Mouse (Mus musculus) lung, postnatal 25 days (tissue): ENCODE data around the gene Tmem185b.
A peak's percentile ranks its signal among the peaks of the same experiment; 100 is the strongest.

ENCODE experiments used
- DNase-seq: peaks from one replicate; pipeline ENCODE4 v3.0.0; 2022; ENCODE audit warnings: low spot score

Gene Tmem185b

DNA sequence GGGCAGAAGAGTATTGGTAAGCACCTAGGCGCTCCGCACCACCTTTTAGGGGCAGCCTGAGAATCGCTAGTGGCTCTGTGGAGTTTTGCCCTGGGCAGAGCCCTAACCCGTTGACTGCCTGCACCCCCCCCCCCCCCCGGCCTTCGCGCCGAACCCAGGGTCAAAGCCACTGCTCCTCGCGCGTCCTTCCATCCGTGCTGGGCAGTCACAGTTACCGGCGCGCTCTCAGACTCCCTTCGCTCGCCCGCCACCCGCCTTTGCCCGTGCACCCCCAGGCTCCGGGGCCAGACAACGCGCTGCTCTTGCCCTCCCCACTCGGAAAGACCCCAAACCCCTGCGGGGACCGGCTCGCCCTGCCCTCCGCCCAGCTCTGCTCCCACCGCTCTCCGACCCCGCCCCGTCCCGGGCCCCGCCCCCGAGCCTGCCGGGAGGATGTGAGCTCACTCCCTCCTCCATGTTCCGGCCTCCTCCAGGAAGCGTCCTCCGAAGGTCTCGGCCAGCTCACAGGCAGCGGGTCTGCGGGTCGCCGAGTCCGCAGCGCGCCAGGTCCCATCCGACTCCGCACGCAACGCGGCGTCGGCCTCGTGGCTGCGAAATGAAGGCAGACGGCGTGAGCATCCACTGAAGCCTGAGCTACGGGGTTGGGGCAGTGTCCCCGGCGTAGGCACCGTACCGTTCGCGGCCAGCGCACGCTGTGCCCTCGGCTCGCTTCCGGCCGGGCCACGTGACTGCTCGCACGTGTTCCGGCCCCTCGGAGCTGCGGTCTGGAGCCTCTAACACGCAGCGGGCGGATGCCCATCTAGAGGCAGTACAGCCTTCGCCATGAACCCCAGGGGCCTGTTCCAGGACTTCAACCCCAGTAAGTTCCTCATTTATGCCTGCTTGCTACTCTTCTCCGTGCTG lies at the start of gene Tmem185b:
Gene Tmem185b, plus strand, starts transcription at position 472 of the 903 bp plus-strand sequence.
- DNase-seq = peak; percentile 92

DNA sequence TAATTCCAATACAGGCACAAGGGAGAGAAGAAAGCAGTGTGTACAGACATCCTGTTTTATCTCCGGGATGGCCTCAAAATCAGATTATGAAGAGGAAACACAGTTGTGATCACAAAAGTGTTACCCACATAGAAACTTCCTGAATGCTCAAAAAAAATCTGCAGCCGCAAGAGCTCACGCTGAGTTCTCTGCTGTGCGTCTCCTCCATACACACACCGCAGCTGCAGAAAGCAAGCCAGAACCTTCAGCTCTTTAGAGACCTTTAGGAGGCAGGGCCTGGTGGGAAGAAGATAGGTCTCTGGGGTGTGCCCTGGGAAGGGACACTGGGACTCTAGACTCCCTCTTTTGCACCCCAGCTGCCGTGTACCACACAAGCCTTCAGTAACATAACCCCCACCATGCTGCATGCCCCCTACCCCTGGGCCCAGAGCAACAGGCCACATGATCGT lies 49.0 kb upstream of the Tmem185b start:
- no peak for DNase-seq

GRCm38 (mm10) chr1:119479641-119480040 lies 46.3 kb upstream of the Tmem185b start:
- DNase-seq = no peak

DNA sequence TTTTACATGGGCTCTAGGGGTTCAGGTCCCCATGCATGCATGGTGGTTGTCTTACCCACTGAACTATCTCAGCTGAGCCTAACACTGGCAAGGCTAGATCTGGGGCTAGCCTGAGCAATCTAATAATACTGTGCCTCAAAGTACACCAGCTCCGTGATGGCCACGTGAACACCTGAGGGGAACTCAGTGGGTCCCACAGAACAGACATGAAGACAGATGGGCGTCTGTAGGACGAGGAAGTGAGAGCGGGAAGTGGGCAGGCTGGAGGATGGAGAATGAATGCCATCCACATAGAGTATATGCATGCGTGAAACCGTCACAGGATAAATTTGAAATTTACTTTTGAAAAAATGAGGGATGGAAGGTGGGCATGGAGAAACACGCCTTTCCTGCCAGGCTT lies 45.3 kb upstream of the Tmem185b start:
- DNase-seq = no peak

DNA sequence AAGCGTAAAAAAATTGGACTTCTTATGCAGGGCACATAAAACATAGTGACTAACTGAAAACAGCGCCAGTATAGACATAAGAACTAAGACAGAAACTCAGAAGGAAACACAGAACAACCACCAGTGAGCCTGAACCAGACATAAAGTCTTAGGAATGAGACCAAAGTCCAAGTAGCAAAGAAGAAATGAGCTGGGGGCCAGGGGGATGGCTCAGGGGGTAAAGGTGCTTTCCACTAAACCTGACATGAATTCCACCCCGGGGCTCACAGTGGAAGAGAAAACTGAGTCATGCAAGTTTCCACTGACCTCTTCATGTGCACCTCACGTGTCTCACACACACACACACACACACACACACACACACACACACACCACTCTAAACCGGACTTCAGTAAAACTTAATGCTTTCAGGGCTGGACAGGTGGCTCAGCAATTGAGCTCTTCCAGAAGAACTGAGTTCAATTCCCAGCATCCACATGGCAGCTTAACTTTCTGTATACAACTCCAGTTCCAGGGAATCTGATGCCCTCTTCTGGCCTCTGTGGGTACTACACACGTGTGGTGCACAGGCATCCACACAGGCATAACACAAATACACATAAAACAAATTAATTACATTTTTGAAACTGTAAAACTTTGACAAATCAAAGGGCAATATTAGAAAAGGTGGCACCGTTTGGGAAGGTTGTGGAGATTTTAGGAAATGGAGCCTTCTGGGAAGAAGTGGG lies 44.6 kb upstream of the Tmem185b start:
- no peak for DNase-seq

DNA sequence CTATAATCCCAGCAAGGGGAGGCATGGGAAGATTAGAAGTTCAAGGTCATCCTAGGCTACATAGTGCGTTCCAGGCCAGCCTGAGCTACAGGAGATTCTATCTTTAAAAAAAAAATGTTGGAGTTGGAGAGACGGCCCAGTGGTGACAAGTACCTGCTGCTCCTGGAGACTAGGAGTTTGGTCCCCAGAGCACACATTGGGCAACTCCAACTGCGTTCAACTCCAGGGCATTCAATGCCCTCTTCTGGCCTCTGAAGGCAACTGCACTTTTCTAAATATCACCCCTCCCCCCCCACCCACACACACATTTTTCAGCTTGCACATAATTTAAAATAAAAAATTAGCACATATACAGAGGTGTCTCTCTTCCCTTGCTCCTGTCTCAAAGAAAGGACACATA lies 43.1 kb upstream of the Tmem185b start:
- no peak for DNase-seq

DNA sequence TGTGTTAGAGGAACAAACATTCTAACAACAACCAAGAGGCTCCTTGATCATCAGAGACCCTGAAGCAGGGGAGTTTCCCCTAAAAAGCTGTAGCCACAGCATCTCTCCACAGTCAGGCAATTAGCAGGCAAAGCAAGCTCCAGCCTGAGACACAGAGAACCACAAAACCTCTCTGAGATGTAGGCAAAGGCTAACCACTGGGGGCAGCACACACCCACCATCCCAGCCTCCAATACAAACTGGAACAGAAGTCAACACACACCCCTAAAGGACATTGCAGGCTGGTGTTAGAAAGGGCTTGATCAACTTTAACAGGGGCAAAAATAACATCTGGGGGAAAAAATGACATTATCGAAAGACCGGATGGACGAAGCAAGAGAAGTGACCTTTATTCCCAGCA lies 41.5 kb upstream of the Tmem185b start:
- DNase-seq = no peak

- DNase-seq = no peak
These were observed 40.1 kb upstream of the Tmem185b start for GRCm38 (mm10) chr1:119485825-119486224.

GRCm38 (mm10) chr1:119487917-119488590 lies 37.9 kb upstream of the Tmem185b start:
- no peak for DNase-seq

DNA sequence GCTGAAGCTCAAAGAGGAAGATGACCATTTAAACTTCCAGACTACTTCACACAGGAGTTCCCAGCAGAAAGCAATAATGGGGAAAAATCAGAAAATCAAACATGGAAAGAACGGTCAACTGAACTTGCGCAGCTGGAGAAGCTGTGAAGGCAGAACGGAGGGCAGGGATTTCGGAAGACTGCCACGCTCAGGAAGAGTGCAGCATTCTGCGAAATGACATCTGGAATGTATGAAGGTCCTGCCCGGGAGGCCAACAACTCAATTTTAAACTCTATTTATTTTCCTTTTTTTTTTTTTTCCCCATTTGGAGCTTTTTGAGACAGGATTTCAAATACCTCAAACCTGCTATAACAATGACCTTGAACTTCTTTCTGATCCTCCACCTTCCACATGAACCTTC lies 35.2 kb upstream of the Tmem185b start:
- DNase-seq = no peak

DNA sequence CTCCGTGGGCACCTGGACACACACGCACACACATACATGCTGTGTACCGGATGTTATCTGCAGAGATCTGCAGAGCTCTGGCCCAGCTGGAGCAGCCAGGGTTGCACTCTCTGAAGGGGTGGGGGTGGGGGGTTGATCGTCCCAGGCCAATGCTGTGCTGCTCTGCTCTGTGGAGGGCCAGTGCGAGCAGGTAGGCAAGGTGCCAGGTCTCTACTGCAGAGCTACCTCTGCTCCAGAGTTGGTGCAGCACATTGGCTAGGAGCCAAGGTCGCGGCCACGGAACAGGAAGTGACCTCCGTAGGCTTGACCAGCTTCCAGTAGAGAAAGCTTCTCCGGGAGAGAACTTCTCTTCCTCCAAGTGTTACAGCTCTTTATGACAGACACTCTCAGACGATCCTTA lies 33.9 kb upstream of the Tmem185b start:
- DNase-seq = peak; percentile 80

DNA sequence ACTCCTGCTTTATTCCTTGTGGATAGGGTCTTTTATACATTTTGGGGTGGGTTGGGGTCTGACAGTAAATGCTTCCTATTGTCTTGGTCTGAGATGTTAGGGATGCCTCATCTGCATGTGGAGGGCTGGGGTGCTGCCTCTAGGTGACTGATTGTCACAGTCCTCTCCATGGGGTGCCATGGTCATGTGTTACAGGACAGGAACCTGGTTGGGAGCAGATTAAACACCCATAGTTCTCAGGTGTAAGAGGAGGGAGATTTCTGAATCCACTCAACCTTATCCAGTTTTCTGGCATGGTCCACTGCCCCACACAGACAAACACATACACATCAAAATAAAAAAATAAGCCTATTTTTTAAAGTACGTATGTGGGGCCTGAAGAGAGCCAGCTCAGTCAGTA lies 33.5 kb upstream of the Tmem185b start:
- no peak for DNase-seq

DNA sequence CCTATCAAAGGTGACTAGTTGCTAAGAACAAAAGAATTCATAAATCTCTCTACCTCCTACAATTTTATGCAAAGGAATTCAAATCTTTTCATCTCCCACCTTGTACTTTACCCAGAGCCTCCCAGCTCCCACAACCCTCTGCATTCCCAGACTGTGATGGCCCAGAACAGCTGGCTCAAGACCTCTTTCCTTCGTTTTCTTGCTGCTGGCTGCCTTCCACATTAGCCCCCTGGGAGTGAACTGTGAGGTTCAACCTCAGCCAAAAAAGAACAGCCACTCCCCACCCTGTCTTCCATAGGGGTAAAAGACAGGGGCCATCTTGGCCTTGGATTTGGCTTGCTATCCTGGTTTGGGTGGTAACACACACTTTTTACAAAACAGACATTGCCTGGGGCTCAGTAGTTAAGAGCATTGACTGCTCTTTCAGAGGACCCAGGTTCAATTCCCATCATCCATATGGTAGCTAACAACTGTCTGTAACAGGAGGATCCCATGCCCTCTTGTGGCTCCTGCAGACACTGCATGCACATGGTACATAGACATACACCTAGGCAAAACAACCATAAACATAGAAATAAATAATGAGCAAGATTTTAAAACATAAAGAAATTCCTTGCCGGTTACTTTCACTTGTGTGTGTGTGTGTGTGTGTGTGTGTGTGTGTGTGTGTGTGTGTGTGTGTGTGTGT lies 31.8 kb upstream of the Tmem185b start:
- DNase-seq = no peak

DNA sequence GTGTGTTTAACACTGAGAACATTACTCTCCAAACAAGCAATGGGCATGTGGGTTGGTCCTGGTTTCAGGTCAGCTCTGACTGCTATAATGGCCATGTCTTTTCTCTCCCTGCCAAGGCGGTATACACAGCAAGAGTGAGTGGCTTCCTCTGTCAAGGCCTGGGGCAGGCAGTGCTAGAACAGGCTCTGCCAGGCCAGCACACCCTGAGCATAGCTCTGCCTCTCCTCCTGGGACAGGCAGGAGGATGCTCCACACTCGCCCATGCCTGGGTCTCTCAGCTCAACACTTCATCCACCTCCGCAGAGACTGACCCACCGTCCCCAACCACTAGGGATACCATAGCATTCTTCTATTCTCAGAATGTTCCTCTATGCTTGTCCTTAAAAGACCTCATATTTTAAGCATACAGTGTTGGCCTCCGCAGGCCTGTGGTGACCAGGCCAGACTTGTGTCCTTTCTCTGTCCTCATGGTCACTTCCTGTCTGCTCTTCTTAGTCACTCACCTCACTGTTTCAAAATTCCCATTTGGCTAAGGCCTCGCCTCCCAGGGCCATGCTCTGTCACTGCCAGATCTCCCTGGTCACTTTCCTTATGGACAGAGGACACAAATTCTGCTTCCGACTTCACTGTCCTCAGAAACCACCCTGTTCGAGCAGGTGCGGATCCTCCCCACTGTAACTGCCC lies 31.1 kb upstream of the Tmem185b start:
- peak; percentile 26 for DNase-seq

GRCm38 (mm10) chr1:119495396-119495775 lies 30.6 kb upstream of the Tmem185b start:
- no peak for DNase-seq

DNA sequence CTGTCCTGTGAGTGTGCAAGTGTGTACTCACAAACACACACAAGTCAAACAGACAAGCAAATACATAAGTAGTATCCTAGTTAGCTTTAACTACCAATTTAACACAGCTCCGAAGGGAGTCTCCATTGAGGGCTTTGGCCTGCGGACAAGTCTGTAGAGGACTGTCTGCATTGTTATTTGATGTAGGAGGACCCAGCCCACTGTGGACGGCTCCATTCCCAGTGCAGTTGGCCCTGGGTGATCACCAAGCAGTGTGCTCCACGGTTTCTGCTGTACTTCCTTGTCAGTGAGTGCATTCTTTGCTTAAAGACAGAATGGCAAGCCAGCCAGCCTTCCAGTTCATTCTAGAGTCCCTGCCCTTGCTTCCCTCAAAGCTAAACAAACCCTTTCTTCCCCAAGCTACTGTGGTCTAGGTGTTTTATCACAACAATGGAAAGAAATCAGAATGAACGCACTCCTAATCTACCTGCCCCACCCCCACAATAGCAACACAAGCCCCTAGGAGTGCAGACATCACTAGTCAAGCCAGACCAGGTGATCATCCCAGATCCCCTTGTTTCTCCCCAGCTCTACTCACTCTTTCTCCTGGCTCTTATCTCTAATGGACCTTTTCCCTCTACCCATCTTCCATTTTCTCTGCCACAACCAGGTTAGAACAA lies 28.5 kb upstream of the Tmem185b start:
- no peak for DNase-seq

GRCm38 (mm10) chr1:119498536-119499231 lies 27.3 kb upstream of the Tmem185b start:
- no peak for DNase-seq

DNA sequence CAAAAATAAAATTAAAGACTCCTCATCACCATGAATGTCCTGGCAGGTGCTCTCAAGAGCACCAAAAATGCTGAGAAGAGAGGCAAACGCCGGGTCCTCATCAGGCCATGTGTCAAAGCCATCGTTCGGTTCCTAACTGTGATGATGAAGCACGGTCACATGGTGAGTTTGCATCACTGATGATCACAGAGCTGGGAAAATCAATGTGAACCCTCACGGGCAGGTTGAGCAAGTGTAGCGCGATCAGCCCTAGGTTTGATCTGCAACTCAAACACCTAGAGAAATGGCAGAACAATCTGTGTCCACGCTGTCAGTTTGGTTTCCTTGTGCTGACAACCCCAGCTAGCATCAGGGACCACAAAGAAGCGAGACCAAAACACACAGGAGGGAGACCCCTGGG lies 26.5 kb upstream of the Tmem185b start:
- no peak for DNase-seq

DNA sequence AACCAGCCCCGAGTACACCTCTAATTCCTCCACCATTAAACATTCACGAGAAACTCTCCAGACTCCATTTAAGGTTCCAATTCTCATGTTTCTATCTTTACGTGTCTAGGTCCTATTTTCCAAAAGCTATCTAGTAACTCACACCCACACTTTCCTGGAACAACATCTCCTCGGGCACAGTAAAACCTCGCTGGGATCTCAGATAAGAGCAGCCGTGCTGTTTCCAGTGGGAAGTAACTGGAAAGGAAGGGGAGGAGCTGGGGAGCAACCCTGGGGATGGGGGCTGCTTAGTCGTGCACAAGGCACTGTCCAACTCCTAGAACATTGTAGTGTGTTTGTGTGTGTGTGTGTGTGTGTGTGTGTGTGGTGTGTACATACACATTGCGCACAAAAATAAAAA lies 24.1 kb upstream of the Tmem185b start:
- no peak for DNase-seq

DNA sequence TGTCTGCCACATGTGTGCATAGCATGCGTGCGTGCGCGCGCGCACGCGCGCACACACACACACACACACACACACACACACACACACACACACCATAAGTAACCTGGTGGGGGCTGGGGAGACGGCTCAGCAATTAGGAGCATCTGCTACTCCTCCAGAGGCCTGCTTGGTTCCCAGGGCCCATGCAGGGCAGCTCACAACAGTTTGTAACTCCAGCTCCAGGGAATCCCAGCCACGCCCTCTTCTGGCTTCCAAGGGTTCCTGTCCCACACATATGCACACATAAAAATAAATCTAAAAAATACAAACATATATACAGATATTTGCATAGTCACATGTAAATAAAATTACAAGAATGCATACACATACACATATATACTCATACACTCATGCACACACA lies 23.2 kb upstream of the Tmem185b start:
- DNase-seq = no peak
